In the genomic region with DNA sequence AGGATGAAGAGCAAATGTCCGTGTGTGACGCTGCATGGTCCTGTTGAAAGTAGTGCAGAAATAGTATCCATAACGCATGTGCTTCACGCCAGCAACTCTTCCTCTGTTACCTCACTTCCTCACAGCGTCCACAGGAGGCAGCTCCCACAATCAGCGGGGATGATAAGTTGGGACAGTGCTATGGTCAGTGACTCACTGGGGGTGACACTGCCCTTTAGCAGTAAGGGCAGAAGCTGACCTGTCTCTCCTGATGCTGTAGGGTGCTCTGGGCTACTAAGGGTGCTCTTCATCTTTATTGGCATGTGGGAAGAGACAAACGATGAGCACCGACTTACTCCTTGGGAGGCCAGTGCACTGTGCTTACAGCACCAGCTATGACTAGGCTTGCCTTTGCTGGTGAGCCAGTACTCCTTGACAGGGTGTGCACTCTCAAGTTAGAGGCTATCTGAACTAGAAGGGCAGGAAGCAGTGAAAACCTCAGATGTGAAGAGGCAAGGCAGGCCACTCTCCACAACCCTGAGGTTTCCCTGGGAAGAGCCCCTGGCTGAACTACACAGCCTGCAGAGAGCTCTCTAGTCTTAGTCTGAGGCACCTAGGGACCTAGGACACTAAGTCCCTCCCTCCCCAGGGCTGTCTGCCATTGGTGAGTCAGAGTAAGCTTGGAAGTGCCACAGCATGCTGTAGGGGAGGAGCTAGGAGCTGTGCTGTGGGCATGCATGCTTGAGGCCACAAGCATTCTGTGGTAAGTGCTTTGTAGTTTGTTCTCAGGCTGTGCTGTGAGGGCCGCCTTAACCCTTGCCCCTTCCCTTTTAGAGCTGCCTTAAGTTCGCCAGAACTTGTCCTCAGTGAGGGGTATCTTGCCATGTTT, we compare ENCODE assay signal across 8 mouse cellular contexts. TPM values are rescaled to one million over a fixed set of nuclear protein-coding genes. Genes with fewer than 3 reads are reported as not detected.
A peak's percentile ranks its signal among the peaks of the same experiment; 100 is the strongest.
DNase-seq lines count a peak whose midpoint lies in the region; ATAC-seq and TF ChIP-seq lines count a peak whose summit lies in the region.

No protein-coding gene starts in this region.

- ATAC-seq in granulocyte monocyte progenitor cell, adult 5-6 weeks (replicated peaks; ENCODE audit: poor library complexity, severe bottlenecking) = peak; percentile 45
- ATAC-seq in monocyte, adult 5-6 weeks (replicated peaks; ENCODE audit: insufficient number of reproducible peaks, low FRiP score, low TSS enrichment, poor library complexity, severe bottlenecking) = no peak

- H3K27me3 ChIP-seq in kidney, adult 2 months (replicated peaks; ENCODE audit: control insufficient read depth, insufficient read depth, low read length) = no peaks in the 10 kb centered on the region

- DNase-seq in kidney, adult 2 months = peak; percentile 19
- DNase-seq in kidney, adult 8-10 months = no peak
- peak; percentile 81 for DNase-seq in adipocyte (ENCODE audit: low spot score)
- DNase-seq in lung, adult 2 months = peak; percentile 65
- no peak for DNase-seq in layer of hippocampus, adult 9-11 months
- no peak for DNase-seq in frontal cortex, postnatal 25 days (ENCODE audit: low spot score in 2 of 2)

- no peak for TF ChIP-seq CTCF in kidney, adult 2 months (conservative IDR thresholded peaks at IDR 0.05; ENCODE audit: insufficient read depth, insufficient read length, low read depth, low read length)
- no peak for TF ChIP-seq CTCF in lung, adult 2 months (IDR thresholded peaks at IDR 0.05; ENCODE audit: insufficient read depth, low read length)

- WGBS in kidney, adult 2 months = 74% methylated on average over 10 of the region's 10 CpGs
- 64% methylated on average over 10 of the region's 10 CpGs for WGBS in lung, adult 2 months

- no peaks in the 10 kb centered on the region for H3K4me1 ChIP-seq in kidney, adult 2 months (ENCODE audit: control insufficient read depth, insufficient read depth, low read length)
- no peaks in the 10 kb centered on the region for H3K4me1 ChIP-seq in lung, adult 2 months (ENCODE audit: control insufficient read depth, insufficient read depth, low read length)

- no peak overlapping the region for H3K4me3 ChIP-seq in kidney, adult 2 months (ENCODE audit: insufficient read depth, low read depth, low read length)
- H3K4me3 ChIP-seq in lung, adult 2 months (replicated peaks; ENCODE audit: extremely low read depth, low read depth, low read length) = no peak overlapping the region

- no peaks in the 10 kb centered on the region for H3K36me3 ChIP-seq in kidney, adult 2 months (ENCODE audit: control insufficient read depth, insufficient read depth, low read length)

- no peak overlapping the region for H3K27ac ChIP-seq in kidney, adult 2 months (ENCODE audit: insufficient read depth, low read depth, low read length)

- TF ChIP-seq POLR2A in kidney, adult 2 months (IDR thresholded peaks at IDR 0.05; ENCODE audit: low read depth, low read length) = no peak
- no peak for TF ChIP-seq POLR2A in lung, adult 2 months (IDR thresholded peaks at IDR 0.05; ENCODE audit: borderline replicate concordance, extremely low read depth, low read depth, low read length)

RNA-seq across cellular contexts. Expression of gene Myo5c, which starts 10.2 kb away (rescaled TPM):
- 7.1 and 7.5 TPM in 2 replicates for polyA plus RNA-seq in kidney, adult 2 months (2012; rRNA removed)
- not detected in 2 replicates for total RNA-seq in granulocyte monocyte progenitor cell, adult 5-6 weeks (2014; fragmentation: Nextera tagmentation)
- not detected in 2 replicates for total RNA-seq in granulocyte monocyte progenitor cell, adult 5-6 weeks (2017)
- polyA plus RNA-seq in lung, adult 2 months (2012; rRNA removed) = 44.8 and 53.2 TPM in 2 replicates
- 0.29 TPM in 1 of 3 replicates, not detected in the others for total RNA-seq in monocyte, adult 5-6 weeks (2017)

Comparison
In these comparisons a context has a peak if more than half of its experiments do, and no peak if none do; other contexts are left out.
1. DNase-seq: peak in kidney, adult 2 months (single experiment), adipocyte (single experiment) and lung, adult 2 months (single experiment); none in kidney, adult 8-10 months (0 of 2), layer of hippocampus, adult 9-11 months (single experiment) and frontal cortex, postnatal 25 days (0 of 2).